Mouse (Mus musculus) myocyte (in vitro differentiated cells): ENCODE data around the gene Sh3glb2.

Experiments
- CEBPB ChIP-seq: IDR thresholded peaks from 2 replicates; pipeline ENCODE4 v1.6.1; 2011; ENCODE audit warnings: mild to moderate bottlenecking, moderate library complexity; ENCODE audit not compliant: poor library complexity, insufficient read depth, severe bottlenecking
- E2F4 ChIP-seq: IDR thresholded peaks from one replicate; pipeline ENCODE4 v1.6.1; 2011; ENCODE audit warnings: mild to moderate bottlenecking, control low read depth, moderate library complexity; ENCODE audit not compliant: insufficient read depth
- MAX ChIP-seq: IDR thresholded peaks from one replicate; pipeline ENCODE4 v1.6.1; 2011; ENCODE audit warnings: low read depth, mild to moderate bottlenecking, control low read depth
- MYOG ChIP-seq, 3 experiments: IDR thresholded peaks; one replicate each; pipeline ENCODE4 v1.6.1; 2011; ENCODE audit warnings: control low read depth in 2 of 3, low read depth in 2 of 3, mild to moderate bottlenecking in 2 of 3; ENCODE audit not compliant: insufficient read length in 2 of 3, control insufficient read depth in 1 of 3, insufficient read depth in 1 of 3
- POLR2A ChIP-seq: IDR thresholded peaks from one replicate; pipeline ENCODE4 v1.6.1; 2011; ENCODE audit warnings: low read depth, mild to moderate bottlenecking, control low read depth, moderate library complexity; ENCODE audit not compliant: insufficient read length
- POLR2AphosphoS2 ChIP-seq: IDR thresholded peaks from one replicate; pipeline ENCODE4 v1.6.1; 2011; ENCODE audit warnings: low read depth, control low read depth; ENCODE audit not compliant: insufficient read length
- REST ChIP-seq: IDR thresholded peaks from one replicate; pipeline ENCODE4 v1.6.1; 2011; ENCODE audit warnings: mild to moderate bottlenecking, control low read depth, moderate library complexity; ENCODE audit not compliant: insufficient read depth, insufficient read length
- SRF ChIP-seq: IDR thresholded peaks from one replicate; pipeline ENCODE4 v1.6.1; 2011; ENCODE audit warnings: low read depth; ENCODE audit not compliant: control insufficient read depth, insufficient read length
- TCF12 ChIP-seq: IDR thresholded peaks from one replicate; pipeline ENCODE4 v1.6.1; 2011; ENCODE audit warnings: mild to moderate bottlenecking, control low read depth; ENCODE audit not compliant: poor library complexity, insufficient read depth, severe bottlenecking
- TCF3 ChIP-seq: IDR thresholded peaks from one replicate; pipeline ENCODE4 v1.6.1; 2011; ENCODE audit warnings: low read depth, control low read depth; ENCODE audit not compliant: insufficient read length
- USF1 ChIP-seq: IDR thresholded peaks from one replicate; pipeline ENCODE4 v1.6.1; 2011; ENCODE audit warnings: low read depth, mild to moderate bottlenecking, control low read depth, moderate library complexity

DNA sequence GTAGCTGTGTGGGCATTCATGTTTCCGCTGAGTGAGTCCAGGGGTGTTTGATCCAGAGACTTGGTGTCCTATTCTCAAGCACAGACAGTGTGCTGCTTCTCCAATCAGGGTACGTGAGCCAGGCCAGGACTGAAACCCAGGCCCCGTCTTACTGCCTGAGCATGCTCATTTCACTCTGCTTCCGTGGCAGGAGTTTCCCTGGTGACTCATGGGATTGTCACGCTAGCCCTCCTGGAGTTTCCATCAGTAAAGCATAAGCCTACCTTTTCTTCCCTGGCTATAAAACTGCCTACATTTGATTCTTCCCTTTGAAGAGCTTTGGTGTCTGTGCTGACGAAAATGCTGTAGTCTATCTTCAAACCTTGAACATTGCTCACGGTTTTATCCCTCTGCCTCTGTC lies 36.0 kb downstream of the Sh3glb2 start:
- no peak for TF ChIP-seq POLR2A
- no peak for TF ChIP-seq MAX
- TF ChIP-seq E2F4: no peak
- TF ChIP-seq CEBPB: no peak
- no peak for TF ChIP-seq MYOG (IDR thresholded peaks at IDR 0.05; ENCODE audit: control insufficient read depth in 1 of 3, insufficient read depth in 1 of 3, insufficient read length in 2 of 3, low read depth in 2 of 3)
- no peak for TF ChIP-seq TCF3
- no peak for TF ChIP-seq REST
- TF ChIP-seq TCF12: no peak
- no peak for TF ChIP-seq SRF
- TF ChIP-seq POLR2AphosphoS2: no peak
- TF ChIP-seq USF1: no peak
